Mouse (Mus musculus) brown adipose tissue, adult 24 weeks (tissue): ENCODE results near the gene Ipo4. TPM values are rescaled to one million over a fixed set of nuclear protein-coding genes. Genes with fewer than 3 reads are reported as not detected.

Experiments
- H3K27ac ChIP-seq: fragments of 200-500 bp; replicated peaks from 2 replicates; pipeline ENCODE4 v1.5.1; 2012; ENCODE audit warnings: low read depth, mild to moderate bottlenecking, low read length
- H3K4me1 ChIP-seq: fragments of 200-500 bp; 2 replicates; pipeline ENCODE4 v1.6.1; 2012; ENCODE audit warnings: low read length, mixed read lengths; ENCODE audit not compliant: control insufficient read depth, insufficient read depth, insufficient read length
- H3K4me3 ChIP-seq: fragments of 200-500 bp; 2 replicates; pipeline ENCODE4 v1.5.1; 2012; ENCODE audit warnings: low read depth, mild to moderate bottlenecking, low read length, moderate library complexity; ENCODE audit not compliant: insufficient read depth
- polyA plus RNA-seq: library from polyadenylated mRNA; stranded (reverse); fragments of >200 nt; gene quantifications from 2 replicates; pipeline ENCODE4 v1.2.4, GENCODE M21; 2012; ENCODE audit not compliant: missing spikeins, insufficient read depth, insufficient read length

The Ipo4 gene
- polyA plus RNA-seq, 1 experiment = 25.0 TPM

DNA sequence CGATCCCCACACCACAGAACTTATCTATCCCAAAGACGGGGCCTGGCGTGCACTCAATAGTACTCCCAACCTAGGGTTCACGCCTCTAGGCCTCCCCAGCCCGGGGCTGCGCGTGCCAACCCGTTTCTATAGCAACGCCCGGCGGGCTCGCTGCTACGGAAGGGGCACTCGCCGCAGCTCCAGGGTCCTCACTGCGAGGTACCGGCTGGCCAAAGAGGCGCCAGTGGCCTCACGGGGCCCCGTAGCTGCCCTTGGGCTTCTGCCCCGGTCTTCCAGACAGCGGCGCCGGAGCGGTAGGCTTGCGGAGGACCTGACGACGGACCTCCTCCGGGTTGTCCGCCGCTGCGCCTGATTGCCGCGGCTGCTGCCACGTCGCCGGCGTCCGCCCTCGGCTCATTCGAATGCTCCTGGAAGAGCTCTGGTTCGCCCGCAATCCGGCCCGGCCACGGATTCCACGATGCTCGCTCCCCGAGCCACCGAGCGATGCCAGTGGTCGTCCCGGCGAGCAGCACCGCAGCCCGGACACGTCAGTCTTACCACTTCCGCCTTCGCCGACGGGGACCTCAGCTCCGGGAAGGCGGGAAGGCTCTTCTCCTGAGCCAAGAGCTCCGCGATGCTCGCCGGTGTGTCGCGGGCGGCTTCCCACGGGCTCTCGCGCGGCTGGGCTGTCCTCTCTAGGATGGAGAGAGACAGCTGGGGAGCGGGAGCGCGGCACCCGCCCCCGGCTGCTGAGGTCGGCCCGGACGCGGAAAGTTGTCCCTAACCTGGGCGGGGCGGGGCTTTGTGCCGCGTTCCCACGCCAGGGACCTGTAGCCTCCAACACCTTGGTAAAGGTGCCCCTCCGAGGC, 7.5 kb upstream of the Ipo4 start, which contains the start of gene Tm9sf1:
Gene Tm9sf1 (minus strand): TSS at position 747 of the 848 bp plus-strand sequence.
- H3K27ac ChIP-seq = peak within 1 kb of the TSS; percentile 99
- H3K4me1 ChIP-seq = peaks cover 10% of the 10 kb centered on the region
- peak within 1 kb of the TSS; percentile 89 for H3K4me3 ChIP-seq

DNA sequence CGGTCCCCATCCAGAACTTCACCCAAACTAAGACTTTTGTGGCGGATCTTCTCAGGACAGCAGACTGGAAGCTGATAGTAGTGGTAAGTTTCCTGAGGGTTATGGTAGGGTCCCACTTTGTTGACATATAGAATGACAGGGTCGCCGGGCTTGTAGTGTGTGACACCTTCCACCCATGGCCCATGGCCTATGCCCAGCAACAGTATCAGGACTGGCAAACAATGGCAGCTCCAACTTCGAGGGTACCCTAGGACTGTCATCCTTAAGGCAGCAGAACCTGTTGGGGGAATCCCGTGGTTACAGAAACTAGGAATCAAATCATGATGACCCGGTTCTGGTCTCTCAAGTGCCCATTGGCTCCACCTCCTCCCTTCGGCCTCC, 6.9 kb upstream of the Ipo4 start:
- H3K27ac ChIP-seq = peak overlapping the region; percentile 99; the same call in 1 of the 2 replicates
- peak overlapping the region; percentile 89 for H3K4me3 ChIP-seq
- peaks cover 10% of the 10 kb centered on the region for H3K4me1 ChIP-seq

GRCm38 (mm10) chr14:55641291-55641690, 5.5 kb upstream of the Ipo4 start:
- H3K4me3 ChIP-seq = no peak overlapping the region
- peaks cover 10% of the 10 kb centered on the region for H3K4me1 ChIP-seq
- no peak overlapping the region for H3K27ac ChIP-seq

DNA sequence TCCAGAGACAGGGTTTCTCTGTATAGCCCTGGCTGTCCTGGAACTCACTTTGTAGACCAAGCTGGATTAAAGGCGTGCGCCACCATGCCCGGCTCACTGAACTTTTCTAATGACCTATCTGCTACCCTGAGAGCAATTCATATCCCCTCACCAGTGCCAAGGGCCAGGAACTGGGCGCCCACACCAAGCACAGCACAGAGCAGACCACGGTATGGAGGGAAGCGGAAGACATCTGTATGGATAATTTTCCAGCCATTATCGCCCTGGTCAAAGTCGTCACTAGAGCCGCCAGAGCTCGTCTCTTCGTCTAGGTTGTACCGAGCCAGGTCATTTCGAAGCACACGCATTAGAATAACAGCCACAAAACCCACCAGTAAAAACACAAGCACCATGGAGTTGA, 5.1 kb upstream of the Ipo4 start:
- Histone ChIP-seq H3K27ac (no peak overlapping the region), H3K4me3 (no peak overlapping the region), H3K4me1 (peaks cover 10% of the 10 kb centered on the region)

DNA sequence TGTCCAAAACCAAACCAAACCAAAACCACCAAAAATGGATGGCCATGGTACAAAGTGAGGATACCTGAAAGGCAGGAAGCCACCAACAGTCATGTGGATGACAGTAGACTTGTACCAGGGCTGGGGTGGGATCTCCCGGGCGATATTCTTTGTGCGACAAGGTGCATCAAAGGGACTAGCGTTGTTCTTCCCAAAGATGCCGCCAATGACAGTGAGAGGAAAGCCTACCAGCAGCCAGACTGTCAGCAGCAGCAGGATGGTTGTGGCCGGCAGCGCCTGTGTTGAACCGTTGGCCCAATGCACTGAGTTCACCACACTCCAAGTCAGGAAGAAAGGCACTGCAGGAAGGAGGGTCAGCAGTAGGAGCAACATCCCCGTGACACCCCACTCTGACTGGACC, 2.0 kb upstream of the Ipo4 start, which contains the start of gene Gm49378:
Gene Gm49378 (minus strand): TSS at position 101 of the 400 bp plus-strand sequence.
- Histone ChIP-seq H3K4me1 (peaks cover 8% of the 10 kb centered on the region), H3K27ac (no peak within 1 kb of the TSS), H3K4me3 (no peak within 1 kb of the TSS)

DNA sequence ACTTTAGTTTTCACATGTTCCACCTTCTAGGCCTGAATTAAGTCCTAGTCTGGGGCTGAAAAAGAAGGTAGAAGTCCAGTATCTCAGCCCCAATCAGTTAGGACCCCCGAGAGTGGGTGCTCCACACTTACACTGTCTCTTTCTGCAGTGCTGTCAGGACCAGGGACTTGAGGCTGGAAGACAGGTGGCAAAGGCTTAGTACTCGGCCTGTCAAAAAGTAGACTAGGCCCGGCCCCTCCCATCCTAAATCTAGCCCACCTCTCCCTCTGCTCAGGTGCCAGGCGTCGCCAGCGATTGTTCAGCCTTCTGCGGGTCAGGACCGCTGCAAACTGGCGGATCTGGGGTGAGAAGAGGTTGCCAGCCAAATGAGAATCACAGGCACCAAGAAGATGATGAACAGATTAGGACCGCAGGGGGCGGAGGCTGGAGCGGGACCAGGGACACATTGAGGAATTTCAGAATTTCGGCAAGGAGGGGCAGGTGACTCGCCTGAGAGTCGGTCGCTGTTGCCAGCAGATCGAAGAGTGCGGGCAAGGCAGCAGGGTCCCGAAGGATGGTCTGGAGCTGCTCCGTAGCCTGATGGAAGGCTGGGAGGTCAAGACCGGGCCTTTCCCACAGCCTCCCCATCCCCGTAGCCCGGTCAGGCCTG, 759 bp downstream of the Ipo4 start:
- peak overlapping the region; percentile 58 for H3K27ac ChIP-seq
- H3K4me1 ChIP-seq = peaks cover 3% of the 10 kb centered on the region; the same call in 1 of the 2 replicates
- H3K4me3 ChIP-seq = peak overlapping the region; percentile 74

DNA sequence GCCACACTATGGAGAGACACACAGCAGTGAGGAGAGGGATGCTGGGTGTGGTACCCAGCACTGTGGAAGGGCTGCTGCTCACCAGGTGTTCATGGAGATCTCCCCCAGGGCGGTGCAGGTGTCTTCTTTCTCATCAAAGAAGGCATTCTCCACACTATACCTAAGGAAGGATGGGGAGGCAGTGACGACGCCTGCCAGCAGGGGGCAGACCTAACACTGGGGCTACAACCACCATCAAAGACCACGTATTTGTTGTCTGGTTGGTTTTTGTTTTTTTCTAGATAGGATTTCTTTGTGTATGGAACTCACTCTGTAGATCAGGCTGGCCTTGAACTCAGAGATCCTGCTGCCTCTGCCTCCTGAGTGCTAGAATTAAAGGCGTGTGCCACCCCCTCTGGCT, 6.4 kb downstream of the Ipo4 start:
- no peaks in the 10 kb centered on the region for H3K4me1 ChIP-seq
- H3K27ac ChIP-seq = no peak overlapping the region
- no peak overlapping the region for H3K4me3 ChIP-seq

- no peak overlapping the region for H3K27ac ChIP-seq
- no peaks in the 10 kb centered on the region for H3K4me1 ChIP-seq
- H3K4me3 ChIP-seq = no peak overlapping the region
These were observed 7.5 kb downstream of the Ipo4 start for GRCm38 (mm10) chr14:55628077-55628827.

DNA sequence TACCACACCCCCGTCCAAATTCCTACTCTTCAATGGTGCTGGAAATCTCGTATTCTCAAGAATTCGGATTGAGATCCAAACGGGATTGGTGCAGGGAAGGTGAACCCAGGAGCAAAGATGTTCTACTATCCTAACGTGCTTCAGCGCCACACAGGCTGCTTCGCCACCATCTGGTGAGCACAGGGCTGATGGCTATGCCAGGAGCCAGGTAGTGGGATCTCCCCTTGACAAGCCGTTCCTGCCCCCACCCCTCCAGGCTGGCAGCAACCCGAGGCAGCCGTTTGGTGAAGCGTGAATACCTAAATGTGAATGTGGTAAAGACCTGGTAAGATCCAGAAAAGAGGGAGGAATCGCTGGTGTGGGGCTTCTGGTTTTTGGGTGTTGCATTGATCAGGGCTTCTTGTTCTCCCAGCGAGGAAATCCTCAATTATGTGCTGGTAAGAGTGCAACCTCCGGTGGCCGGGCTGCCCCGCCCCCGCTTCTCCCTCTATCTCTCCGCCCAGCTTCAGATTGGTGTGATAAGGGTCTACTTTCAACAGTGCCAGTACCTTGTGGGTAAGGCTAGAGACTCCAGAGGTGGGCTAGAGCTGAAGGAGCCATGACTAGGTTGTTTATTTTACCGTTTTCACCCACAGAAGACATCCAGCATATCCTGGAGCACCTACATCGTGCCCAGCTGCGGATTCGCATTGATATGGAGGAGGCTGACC, 17.1 kb downstream of the Ipo4 start:
- no peak overlapping the region for H3K4me3 ChIP-seq
- H3K27ac ChIP-seq = no peak overlapping the region

GRCm38 (mm10) chr14:55617822-55618221, 17.9 kb downstream of the Ipo4 start, which contains the start of gene Rec8:
Rec8 (plus strand) TSS chr14:55618037.
- H3K4me3 ChIP-seq = no peak within 1 kb of the TSS

More for the DNA sequence above, 17.1 kb downstream of the Ipo4 start:
- no peaks in the 10 kb centered on the region for H3K4me1 ChIP-seq

GRCm38 (mm10) chr14:55616844-55617243, 18.9 kb downstream of the Ipo4 start:
- Histone ChIP-seq H3K27ac (no peak overlapping the region), H3K4me1 (no peaks in the 10 kb centered on the region), H3K4me3 (no peak overlapping the region)

More at GRCm38 (mm10) chr14:55617822-55618221, 17.9 kb downstream of the Ipo4 start, which contains the start of gene Rec8:
- Histone ChIP-seq H3K4me1 (no peaks in the 10 kb centered on the region), H3K27ac (no peak within 1 kb of the TSS)

DNA sequence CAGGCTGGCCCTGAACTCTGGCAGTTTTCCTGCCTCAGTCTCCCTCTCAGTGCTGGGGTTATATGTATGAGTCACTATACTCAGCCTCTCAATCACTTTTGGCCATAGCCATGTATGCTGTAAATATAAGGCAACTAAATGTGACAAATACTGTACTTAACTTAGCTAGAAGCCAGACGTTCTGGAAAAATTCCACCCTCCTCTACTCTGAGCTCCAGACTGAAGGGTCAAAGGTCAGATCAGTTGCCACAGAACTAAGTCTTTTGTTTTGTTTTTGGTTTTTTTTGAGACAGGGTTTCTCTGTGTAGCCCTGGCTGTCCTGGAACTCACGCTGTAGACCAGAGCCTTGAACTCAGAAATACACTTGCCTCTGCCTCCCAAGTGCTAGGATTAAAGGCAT, 19.9 kb downstream of the Ipo4 start:
- H3K27ac ChIP-seq = no peak overlapping the region
- no peak overlapping the region for H3K4me3 ChIP-seq
- H3K4me1 ChIP-seq = no peaks in the 10 kb centered on the region

- Histone ChIP-seq H3K27ac (no peak overlapping the region), H3K4me1 (no peaks in the 10 kb centered on the region), H3K4me3 (no peak overlapping the region)
These were observed 21.1 kb downstream of the Ipo4 start for GRCm38 (mm10) chr14:55614565-55615178.

DNA sequence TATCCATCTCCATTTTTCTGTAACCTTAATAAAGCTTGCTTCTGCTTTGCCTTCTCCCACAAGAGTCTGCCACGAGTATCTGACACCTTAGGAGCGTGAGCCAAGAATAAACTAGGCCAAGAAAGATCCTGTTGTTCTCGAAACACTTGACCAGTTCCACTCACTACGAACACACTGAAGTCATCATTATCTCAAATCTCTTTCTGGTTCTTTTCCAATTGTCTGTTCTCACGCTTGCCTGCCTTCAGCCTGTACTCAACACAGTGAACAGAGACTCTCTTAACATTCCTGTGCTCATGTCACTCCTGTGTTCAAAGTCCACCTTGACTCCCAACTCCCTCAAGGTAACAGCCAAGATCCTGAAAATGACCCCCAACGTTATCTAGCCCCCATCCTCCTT, 22.4 kb downstream of the Ipo4 start:
- no peak overlapping the region for H3K27ac ChIP-seq
- no peaks in the 10 kb centered on the region for H3K4me1 ChIP-seq
- no peak overlapping the region for H3K4me3 ChIP-seq
